Mouse (Mus musculus) embryo, embryonic 11.5 days (tissue): ENCODE measurements around the gene Slc16a4.
"Not testable (repeated sequence)": the region's sequence is repeated elsewhere in the genome, so short reads cannot be mapped to it uniquely, and the experiment has no call there.

Source experiments
- DNase-seq: peaks from one replicate; pipeline ENCODE4 v3.0.0-alpha.2; 2012; ENCODE audit warnings: low read depth, low spot score

Gene Slc16a4

GRCm38 (mm10) chr3:107295672-107296360 lies 4.8 kb downstream of the Slc16a4 start:
- no peak for DNase-seq

- not testable (repeated sequence) for DNase-seq
These were observed 5.9 kb downstream of the Slc16a4 start for GRCm38 (mm10) chr3:107296917-107297316.

GRCm38 (mm10) chr3:107317338-107317737 lies 26.3 kb downstream of the Slc16a4 start:
- no peak for DNase-seq

GRCm38 (mm10) chr3:107321141-107321540 lies 30.1 kb downstream of the Slc16a4 start:
- DNase-seq, result no peak

- no peak for DNase-seq
These were observed 30.7 kb downstream of the Slc16a4 start for GRCm38 (mm10) chr3:107321776-107322175.

- DNase-seq, result no peak
These were observed 35.4 kb downstream of the Slc16a4 start for GRCm38 (mm10) chr3:107326442-107326841.

- no peak for DNase-seq
These were observed 39.7 kb downstream of the Slc16a4 start for GRCm38 (mm10) chr3:107330503-107331424.

- no peak for DNase-seq
These were observed 40.7 kb downstream of the Slc16a4 start for GRCm38 (mm10) chr3:107331746-107332126.

- DNase-seq, result peak; percentile 17
These were observed 41.3 kb downstream of the Slc16a4 start for GRCm38 (mm10) chr3:107332127-107332959.

- DNase-seq, result peak; percentile 99
These were observed 41.9 kb downstream of the Slc16a4 start for GRCm38 (mm10) chr3:107332960-107333380.

- peak; percentile 98 for DNase-seq
These were observed 42.6 kb downstream of the Slc16a4 start, which contains the start of gene Rbm15 for GRCm38 (mm10) chr3:107333381-107334201. Rbm15 (minus strand) TSS chr3:107333673.

- DNase-seq, result no peak
These were observed 43.3 kb downstream of the Slc16a4 start for GRCm38 (mm10) chr3:107334202-107334934.

GRCm38 (mm10) chr3:107343971-107344370 lies 52.9 kb downstream of the Slc16a4 start:
- no peak for DNase-seq

GRCm38 (mm10) chr3:107345033-107345725 lies 54.1 kb downstream of the Slc16a4 start:
- DNase-seq, result no peak

- DNase-seq, result no peak
These were observed 58.0 kb downstream of the Slc16a4 start for GRCm38 (mm10) chr3:107349006-107349405.

GRCm38 (mm10) chr3:107351706-107352105 lies 60.7 kb downstream of the Slc16a4 start:
- DNase-seq, result no peak

GRCm38 (mm10) chr3:107355618-107356260 lies 64.7 kb downstream of the Slc16a4 start:
- no peak for DNase-seq

GRCm38 (mm10) chr3:107356964-107357441 lies 66.0 kb downstream of the Slc16a4 start:
- DNase-seq, result peak; percentile 59
